Mouse (Mus musculus) kidney, postnatal 10 days (tissue): ENCODE data around the gene Fn1.
A peak's percentile ranks its signal among the peaks of the same experiment; 100 is the strongest.

Source experiments
- DNase-seq: peaks from one replicate; pipeline ENCODE4 v3.0.0; 2021; ENCODE audit warnings: mixed read lengths

Fn1 gene

DNA sequence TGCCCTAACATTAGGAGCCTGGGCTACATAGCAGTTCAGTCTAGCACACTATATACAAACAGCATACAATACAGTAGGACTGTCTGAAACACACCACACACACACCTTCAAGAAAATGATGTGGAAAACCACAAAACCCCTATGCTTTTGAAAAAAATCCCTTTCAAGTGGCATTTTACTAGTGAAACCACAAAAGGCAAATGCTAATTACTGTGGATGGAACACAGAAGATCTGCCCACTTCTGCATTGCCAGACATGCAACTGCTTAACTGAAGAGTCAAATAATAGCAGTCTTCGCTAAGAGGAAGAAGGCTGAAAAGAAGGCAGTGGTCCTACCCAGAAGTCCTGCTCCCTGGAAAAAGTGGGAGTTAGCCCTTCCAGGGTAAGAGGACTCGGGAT lies 58.7 kb downstream of the Fn1 start:
- no peak for DNase-seq

DNA sequence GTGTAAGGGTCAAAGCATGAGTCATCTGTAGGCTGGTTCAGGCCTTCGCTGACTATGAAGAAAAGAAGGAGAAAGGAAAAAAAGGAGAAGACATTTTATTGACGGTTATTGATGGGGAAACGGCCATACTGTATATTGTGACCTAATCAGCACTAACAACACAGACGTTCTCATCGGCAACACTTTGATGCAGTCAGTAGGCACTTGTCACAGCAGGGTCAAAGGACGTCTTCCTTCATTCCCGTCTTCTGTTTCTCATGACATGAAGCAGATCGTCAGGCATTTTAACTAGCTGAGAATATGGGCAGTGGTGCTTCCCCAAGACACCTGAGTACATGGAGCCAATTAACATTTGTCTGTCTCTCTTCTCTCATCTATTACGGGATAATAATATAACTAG lies 59.8 kb downstream of the Fn1 start:
- no peak for DNase-seq

DNA sequence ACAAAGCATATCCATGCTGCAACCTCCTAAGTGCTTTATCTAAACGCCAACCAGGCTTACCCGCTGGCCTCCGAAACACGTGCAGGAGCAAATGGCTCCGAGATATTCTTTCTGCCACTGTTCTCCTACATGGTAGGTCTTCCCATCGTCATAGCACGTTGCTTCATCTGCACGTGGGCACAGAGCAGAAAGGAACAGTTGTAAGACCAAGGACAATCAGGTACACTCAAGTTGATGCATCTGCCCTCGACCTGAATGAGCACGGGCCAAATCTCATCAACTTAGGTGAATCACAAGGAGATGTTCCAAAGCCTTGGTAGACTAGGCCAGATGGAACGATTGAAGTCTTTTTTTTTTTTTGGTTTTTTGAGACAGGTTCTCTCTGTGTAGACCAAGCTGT lies 63.0 kb downstream of the Fn1 start:
- DNase-seq = no peak

DNA sequence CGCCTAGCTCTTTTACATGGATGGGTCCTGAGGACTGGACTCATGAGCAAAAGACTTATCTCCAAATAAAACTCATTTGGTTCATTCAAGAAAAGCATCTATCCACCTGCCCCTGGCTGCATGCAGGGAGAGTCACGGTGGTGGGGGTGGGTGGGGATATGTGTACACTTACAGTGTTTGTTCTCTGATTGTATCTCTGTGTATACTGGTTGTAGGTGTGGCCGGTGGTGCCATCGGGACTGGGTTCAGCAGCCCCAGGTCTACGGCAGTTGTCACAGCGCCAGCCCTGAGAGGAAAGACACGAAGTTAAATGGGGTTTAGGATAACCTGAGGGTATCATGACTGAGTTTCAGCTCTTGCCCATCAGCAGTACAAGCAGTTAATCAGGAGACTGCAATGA lies 66.3 kb downstream of the Fn1 start:
- no peak for DNase-seq

DNA sequence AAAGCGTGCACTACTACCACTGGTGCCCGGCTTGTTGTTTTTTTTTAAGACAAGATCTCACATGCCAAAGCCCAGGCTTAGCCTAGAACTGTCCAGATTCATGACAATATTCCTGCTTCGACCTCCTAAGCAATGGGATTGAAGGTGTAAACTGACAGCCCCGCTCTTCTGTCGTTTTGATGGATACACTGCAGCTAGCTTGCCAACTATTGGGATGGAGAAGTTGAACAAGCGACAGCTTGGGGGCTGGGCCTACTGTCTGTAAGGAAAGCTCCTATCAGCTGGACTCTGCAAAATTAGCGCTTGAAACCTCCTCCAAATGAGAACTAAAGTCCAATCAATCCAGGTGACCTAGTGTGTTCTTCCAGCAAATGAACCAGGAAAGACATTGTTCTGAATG lies 69.1 kb downstream of the Fn1 start:
- DNase-seq = no peak

DNA sequence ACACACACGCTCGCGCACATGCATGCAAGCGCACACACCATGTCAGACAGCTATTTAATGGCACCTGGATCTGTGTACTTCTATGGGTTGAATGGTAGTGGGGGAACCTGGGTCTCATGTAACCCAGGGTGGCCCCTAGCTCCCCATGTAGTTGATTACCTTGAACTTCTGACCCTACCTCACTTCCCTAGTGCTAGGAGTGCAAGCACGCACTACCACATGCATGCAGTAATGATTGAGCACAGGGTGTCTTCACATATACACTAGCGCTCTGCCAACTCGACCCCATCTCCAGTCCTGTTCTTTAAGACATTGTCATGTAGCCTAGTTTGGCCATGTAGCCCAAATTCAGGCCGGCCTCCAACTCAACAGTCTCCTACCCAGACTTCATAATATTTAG lies 69.7 kb downstream of the Fn1 start:
- no peak for DNase-seq

DNA sequence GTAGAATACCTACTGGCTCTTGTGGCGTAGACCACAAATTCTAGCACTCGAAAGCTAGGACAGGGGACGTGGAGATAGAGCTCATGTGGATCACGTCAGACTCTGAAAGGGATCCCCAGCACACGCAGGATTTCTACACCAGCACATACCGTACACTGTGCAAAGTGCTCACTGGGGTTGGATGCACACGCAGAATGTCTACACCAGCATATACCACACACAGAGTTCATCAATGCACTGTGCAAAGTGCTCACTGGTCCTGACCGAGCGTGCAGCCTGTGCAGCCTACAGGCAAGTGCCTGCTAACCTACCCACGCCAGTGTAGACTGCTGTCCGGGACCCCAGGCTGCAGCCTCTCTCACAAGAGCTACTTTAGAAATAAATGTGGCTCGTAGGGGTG lies 72.6 kb downstream of the Fn1 start:
- DNase-seq = no peak

DNA sequence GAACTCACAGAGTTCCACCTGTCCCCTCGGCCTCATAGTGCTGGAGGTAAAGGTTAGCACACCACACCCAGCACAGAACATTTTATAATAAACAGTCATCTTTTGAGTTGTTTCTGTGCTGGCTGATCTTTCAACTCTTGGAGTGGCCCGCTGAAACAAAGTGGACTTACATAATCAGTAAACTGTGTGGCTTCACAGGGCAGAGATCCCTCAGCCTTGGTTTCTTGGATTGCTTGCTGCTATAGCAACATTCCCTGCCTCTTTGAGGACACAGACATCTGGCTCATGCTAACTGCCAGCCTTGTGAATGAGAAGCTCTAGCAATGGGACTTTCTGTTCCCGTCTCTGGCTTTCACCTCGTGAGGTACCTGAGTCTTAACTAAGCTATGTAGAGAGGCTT lies 73.5 kb downstream of the Fn1 start:
- DNase-seq = no peak

DNA sequence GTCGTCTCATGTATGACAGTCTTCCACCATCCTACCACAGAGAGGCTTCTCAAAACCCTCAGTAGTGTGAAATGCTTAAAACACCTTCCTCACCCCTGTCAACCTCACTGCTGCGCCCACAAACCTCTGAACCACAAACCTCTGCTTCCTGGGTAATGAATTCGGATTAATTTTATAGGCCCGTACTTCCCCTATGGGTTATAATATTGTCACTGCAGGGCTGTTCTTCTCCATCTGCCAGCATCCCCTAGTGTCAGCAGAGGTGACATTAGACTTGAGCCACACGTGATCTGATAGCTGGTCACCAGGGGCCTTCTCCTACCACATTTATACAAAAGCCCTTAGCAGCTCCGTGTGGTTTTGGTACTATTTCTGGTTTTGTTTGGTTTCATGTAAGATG lies 76.2 kb downstream of the Fn1 start:
- no peak for DNase-seq

DNA sequence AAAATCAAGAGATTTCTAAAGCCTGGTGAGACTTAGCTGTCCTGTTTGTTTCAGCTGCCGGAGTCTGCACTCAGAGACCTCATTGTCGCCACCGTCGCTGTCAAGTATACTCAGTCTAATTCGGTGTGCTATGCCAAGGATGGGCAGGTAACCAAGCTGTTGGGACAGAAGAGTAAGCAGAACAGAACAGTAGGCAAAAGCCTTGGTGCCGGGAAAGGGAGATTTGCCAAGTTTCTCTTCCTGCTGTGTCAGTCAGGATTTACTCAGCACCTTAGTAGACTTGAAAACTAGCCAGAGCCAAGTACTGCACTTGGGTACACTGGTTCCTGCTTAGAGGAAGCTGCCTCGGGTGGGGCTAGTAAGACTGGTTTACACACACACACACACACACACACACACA lies 77.0 kb downstream of the Fn1 start:
- no peak for DNase-seq

DNA sequence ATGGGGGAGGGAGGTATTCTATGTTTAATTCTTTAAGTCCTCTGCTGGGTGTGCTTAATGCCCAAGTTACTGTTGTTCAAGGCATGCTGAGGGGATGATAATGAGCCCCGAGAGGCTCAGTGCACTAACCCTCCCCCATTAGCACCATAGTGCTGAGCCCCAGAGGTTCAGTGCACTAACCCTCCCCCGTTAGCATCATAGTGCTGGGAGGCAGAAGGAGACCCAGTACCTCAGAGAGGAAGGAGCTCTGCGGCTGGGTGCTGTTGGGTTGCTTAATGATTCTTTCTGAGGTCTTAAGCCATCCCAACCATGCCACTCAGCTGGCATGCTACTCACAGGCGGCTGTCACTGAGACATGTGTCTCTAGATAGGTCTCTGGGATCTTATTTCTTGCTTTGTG lies 82.9 kb downstream of the Fn1 start:
- no peak for DNase-seq

DNA sequence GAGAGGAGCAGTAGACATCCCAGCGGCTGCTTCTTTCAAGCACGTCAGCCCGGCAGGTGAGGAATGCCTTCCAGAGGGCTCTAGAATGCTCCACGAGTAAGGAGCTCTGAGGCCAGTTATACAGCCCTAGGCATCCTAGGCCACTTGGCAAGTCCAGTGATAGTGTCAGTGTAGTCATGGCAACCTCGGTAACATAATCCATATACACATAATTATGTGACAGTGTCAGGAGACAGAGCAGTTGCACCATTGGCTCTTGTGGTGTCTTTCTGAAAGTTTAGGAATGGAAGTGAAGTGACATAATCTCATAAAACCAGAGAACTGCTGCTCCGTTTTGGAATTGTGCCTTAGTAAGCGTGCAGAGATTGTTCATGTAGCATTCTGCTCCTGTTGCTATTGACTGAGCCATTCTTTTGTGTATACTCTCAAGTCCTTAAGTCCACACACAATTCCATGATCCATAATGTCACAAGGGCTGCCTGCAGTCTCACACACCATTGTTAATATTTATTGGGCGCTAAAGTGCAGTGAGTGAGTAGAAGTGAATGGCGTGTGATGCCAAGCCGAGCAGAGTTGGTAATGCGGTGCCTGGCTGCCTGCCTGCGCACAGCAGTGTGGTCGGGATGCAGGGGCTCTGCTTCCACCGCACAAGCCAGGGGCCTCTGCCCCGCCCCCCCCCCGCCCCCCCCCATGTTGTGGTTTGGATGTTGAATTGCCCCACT lies 85.0 kb downstream of the Fn1 start:
- no peak for DNase-seq

DNA sequence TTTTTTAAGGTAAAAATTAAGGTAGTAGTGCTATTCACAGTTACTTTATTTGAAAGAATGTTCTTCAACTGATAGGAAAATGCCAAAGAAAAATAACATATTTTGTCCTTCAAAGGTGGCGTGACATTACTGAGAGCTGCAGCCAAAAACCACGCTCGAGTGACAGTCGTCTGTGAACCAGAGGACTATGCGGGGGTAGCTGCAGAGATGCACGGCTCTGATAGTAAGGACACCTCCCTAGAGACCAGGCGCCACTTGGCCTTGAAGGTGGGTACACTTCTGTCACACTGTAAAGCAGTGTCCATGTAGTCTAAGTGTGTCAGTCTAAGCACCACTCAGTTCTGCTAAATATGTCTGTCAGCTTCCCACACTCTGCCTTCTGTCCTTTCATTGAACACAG lies 88.7 kb downstream of the Fn1 start:
- DNase-seq = no peak

DNA sequence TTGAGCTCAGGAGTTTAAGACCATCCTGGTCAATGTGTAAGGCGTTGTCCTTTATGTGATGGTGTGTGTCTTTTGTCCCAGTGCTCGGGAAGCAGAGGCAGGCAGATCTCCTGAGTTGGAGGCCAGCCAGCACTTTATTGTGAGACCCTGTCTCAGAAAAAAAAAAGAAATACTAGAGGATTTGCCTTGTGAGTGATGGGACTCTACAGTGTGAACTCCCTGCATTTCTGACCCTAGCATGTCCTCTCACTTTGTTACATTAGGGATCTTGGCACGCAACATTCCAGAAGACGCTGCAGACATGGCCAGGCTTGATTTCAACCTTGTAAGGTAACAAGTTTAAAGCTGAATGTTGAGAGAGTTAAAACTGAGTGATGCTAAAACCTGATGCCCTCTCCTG lies 92.4 kb downstream of the Fn1 start:
- DNase-seq = no peak

DNA sequence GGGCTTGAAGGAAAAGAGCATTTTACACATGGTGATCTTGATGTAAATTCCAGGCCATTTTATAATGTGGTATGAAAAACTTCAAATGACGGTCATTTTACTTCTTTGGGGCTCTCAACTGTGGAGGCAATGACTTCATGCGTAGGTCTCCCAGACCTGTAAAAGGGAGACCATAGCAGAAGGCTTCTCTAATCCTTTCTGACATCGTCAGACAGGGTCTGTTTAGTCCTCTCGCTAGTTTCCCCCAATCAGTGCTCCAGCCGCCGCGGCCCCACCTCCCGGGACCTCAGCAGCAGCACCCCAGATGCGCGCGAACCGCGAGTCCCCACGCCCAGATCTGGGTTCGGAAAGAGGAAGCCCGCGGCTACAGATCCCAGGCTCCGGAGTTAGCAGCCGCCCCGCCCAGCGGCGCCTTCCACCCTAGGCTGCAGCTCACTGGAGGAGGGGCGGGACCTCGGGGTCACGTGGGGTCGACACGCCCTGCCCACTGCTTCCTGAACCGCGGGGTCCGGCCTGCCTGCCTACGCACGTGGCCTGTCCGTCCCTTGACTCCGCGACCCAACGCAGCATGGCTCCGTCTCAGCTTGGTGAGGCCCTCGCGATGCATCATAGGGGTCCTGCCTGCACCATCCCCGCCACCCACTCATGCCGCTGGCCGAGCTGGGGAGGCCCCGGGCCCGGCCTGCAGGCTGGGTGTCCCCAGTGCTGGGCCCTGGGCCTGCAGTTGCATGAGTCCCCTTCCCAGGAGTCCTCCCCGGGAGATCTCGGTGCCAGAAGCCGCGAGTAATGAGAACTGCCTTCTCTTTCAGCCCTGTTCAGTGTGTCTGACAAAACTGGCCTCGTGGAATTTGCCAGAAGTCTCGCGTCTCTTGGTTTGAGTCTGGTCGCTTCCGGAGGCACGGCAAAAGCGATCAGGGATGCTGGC lies 96.0 kb downstream of the Fn1 start, which contains the start of gene Atic:
Gene Atic, plus strand, starts transcription at position 463 of the 925 bp plus-strand sequence.
- DNase-seq = peak; percentile 94

DNA sequence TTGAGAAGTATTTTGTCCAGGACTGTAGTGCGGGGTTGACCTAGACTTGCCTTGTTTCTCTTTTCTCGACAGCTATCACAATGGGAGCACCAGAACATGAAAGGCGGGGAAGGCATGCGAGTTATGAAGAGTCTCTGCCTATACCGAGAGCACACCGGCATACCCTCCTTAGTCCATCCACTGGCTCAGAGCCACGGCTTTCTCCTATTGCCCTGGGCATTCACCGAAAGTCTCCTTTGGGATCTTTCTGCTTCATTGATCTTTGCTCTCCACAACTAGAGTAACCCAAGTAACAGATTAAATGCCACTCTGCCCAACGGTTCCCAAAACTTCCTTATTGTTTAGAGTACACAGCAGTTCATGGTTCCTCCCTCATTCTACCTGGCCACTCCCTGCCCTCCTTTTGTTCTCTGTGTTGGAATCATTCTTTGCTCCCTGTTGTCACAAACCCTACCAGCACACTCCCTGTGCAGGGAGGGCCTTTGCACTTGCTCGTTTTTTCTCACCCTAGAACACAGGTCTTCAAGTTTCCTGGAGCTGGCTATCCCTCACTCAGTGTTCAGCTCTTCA lies 102.3 kb downstream of the Fn1 start:
- peak; percentile 18 for DNase-seq

DNA sequence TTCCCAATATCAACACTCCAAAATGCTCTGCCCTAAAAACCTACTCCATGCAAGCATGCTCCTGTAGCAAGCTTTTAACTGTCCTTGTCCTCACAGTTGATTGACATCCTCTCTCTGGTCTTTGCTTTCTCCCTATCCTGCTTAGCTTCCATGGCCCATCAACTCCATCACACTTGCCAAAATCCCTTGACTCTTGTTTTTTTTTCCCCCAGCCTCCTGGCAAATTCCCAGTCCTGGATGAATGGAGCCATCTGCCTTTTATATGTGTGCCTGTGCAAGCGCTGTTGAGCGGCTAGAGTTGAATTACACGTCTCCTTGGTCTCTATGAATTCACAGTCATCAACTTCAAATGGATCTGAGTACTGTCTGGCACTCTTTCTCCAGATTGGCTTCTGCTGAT lies 112.6 kb downstream of the Fn1 start:
- peak; percentile 49 for DNase-seq

DNA sequence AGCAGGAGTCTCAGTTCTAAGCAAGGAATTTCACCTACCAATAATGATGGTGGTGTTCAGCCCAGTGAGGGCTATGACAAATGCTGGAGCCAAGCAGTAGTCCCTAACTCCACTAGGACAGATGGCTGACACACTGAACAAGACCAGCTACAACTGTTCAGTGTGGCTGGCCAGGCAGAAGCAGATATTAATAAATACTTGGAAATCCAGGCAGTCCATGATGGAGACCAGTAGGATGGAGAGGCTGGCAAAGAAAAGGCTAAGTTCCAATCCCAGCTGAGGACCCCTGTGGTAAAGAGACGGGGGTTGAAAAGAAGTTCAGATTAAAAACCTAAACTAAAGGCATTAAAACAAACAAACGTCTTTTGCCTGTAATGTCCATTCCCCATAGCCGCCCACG lies 113.4 kb downstream of the Fn1 start:
- no peak for DNase-seq
